Mouse (Mus musculus) left cerebral cortex, postnatal 25 days (tissue): Measurements from ENCODE around the gene 1700017B05Rik. TPM values are rescaled to one million over a fixed set of nuclear protein-coding genes. Genes with fewer than 3 reads are reported as not detected.
"Not testable (repeated sequence)": the region's sequence is repeated elsewhere in the genome, so short reads cannot be mapped to it uniquely, and the experiment has no call there.

ENCODE experiments used
- DNase-seq, 2 experiments: peaks; one replicate each; pipeline ENCODE4 v3.0.0; 2022; ENCODE audit warnings: low spot score in 2 of 2, mixed read lengths in 1 of 2
- intact Hi-C: fragments of 180-260 bp; cut with DNase I; formaldehyde crosslinking; loops from one replicate; pipeline ENCODE4 v1.15.1; 2025
- total RNA-seq, 2 experiments: library from RNA; stranded (reverse); gene quantifications; 2 replicates each; pipeline ENCODE4 v1.2.3; 2021

The 1700017B05Rik gene
- total RNA-seq, 2 experiments from 2014 or later = 15.8 to 16.2 TPM

GRCm38 (mm10) chr9:57226628-57227122 is 35.7 kb downstream of the 1700017B05Rik start:
- intact Hi-C loops, DNase-seq: not testable (repeated sequence)

DNA sequence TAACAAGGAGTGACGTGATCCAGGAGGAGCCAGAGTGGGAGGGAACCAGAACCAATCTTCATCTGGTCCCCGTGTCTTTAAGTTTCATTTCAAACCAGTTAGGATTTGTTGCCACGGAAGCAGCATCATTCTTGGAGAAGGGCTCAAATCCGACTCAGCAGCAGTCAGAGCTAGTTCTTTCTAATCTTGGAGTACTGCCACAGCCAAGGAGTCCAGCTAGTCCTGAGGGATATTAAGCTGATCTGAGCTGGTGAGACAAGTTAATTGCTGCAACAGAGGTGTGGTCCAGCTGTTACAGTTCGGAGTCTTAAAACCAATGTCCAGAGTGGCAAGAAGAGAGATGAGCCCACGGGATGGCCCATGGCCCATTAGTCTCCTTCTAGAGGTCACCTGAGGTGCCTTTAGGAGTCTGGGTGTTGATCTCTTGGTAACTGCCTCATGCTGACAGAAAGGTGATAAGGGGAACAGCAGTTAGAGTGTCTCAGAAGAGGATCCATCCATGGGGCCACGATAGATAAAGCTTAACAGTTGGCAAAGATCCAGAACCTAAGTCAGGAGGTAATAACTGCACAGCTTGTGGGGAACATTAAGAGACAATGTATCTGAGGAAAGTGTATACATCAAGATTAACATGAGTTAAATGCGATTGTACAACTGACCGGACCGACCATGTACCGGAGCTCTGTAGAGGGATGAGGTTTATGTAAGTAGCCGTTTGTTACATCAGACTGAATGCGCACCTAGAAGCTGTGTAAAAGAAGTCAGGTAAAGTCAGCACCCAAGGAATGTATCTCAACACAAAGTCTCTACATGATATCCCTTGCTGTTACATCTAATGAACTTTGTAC is 36.4 kb downstream of the 1700017B05Rik start:
- DNase-seq = no peak
- intact Hi-C loops = no loop called here

GRCm38 (mm10) chr9:57223341-57223740 is 39.1 kb downstream of the 1700017B05Rik start:
- DNase-seq = no peak
- intact Hi-C loops = loop anchor here (5.0 kb wide), 1 partner anchor 326 kb away; no protein-coding TSS in a partner anchor

GRCm38 (mm10) chr9:57220356-57220755 is 42.1 kb downstream of the 1700017B05Rik start:
- DNase-seq = peak; percentile 37 to 45
- intact Hi-C loops = loop anchor here (5.0 kb wide), 1 partner anchor 323 kb away; no protein-coding TSS in a partner anchor

- intact Hi-C loops = loop anchor here (2.0 to 10.0 kb wide), 2 partner anchors 57 to 165 kb away; no protein-coding TSS in a partner anchor
- no peak for DNase-seq
These were observed 42.9 kb downstream of the 1700017B05Rik start for GRCm38 (mm10) chr9:57219511-57219910.

- intact Hi-C loops = loop anchor here (2.0 to 10.0 kb wide), 2 partner anchors 56 to 164 kb away; no protein-coding TSS in a partner anchor
- no peak for DNase-seq
These were observed 43.6 kb downstream of the 1700017B05Rik start for GRCm38 (mm10) chr9:57218776-57219175.

DNA sequence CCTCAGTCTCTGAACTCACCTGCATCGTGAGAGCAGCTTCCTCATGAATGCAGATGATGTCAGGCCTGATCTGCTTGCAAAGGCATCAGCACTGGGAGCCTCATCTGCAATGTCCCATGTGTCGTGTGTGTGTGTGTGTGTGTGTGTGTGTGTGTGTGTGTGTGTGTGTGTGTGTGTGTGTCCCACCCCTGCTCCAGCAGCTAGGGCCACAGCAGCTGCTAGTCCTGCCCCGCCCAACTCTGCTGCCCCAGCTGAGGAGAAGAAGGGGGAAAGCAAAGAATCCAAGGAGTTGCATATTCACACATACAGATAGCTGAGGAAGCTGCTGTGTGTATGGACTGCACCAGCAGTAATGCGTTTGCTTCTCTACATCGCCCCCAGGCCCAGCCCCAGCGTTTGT is 45.2 kb downstream of the 1700017B05Rik start:
- intact Hi-C loops = loop anchor here (10.0 kb wide), 1 partner anchor 162 kb away; no protein-coding TSS in a partner anchor
- DNase-seq = no peak

DNA sequence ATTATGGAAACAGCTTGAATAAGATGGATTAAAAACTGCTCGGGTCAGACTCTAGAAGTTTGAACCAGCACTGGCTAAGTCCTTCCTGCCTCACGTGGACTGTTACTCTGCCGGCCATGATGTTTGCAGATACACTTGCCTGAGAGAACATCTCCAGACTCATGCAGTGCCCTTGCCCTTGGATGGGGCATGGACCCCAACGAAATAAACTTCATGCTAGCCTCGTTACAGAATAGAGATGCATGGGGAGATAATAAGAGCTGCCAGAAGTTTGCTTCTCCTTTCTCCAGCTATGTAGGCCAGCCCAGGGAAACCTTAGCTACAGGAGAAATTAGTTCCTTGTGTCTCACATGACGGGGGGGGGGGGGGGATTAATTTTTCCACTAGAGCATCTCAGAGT is 47.9 kb downstream of the 1700017B05Rik start:
- DNase-seq = no peak
- intact Hi-C loops = loop anchor here (10.0 kb wide), 1 partner anchor 160 kb away; no protein-coding TSS in a partner anchor

- intact Hi-C loops = loop anchor here (10.0 kb wide), 1 partner anchor 158 kb away; no protein-coding TSS in a partner anchor
- no peak for DNase-seq
These were observed 49.8 kb downstream of the 1700017B05Rik start for GRCm38 (mm10) chr9:57212448-57213222.

GRCm38 (mm10) chr9:57209316-57209715 is 53.1 kb downstream of the 1700017B05Rik start:
- peak; percentile 38 to 43 for DNase-seq
- intact Hi-C loops = loop anchor here (1.0 kb wide), 1 partner anchor 224 kb away; no protein-coding TSS in a partner anchor

DNA sequence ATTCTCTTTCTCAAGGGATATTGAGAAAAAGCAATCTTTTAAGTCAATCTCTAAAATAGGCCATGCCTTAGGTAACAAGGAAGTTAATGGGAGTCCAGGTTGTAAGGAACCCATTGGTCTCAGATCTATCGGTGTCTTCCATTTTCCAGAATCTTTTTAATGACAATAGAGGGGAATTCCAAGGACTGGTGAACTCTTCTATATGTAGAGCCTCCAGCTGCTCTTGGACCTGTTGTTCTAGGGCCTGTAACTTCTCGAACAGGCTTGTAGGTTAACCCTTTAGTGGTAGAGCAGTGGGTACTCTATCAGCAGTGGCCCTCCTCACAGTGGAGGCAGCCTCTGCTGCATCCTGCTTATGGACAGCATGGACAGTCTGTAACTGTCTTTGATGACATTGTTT is 55.5 kb downstream of the 1700017B05Rik start:
- intact Hi-C loops = no loop called here
- DNase-seq = no peak

GRCm38 (mm10) chr9:57203571-57203970 is 58.8 kb downstream of the 1700017B05Rik start:
- peak in 1 of 2 experiments; percentile 8 for DNase-seq
- intact Hi-C loops = not testable (repeated sequence)

Other genes with a start within 250 kb of the 1700017B05Rik start
- gene Sin3a, start 190.6 kb downstream of the 1700017B05Rik start, total RNA-seq = 10 to 100 TPM; 35.2 to 44.6 TPM
- gene Man2c1, start 131.9 kb downstream of the 1700017B05Rik start, total RNA-seq = 100 to 1,000 TPM; 107 to 142 TPM
- 10 to 100 TPM in 1 of 2 experiments, 1 to 10 TPM in 1; 8.8 to 10.6 TPM for gene Neil1, start 114.3 kb downstream of the 1700017B05Rik start, total RNA-seq
- gene Commd4, start 104.3 kb downstream of the 1700017B05Rik start, total RNA-seq = 10 to 100 TPM; 85.5 to 86.4 TPM
- not detected for gene Trcg1, start 26.1 kb downstream of the 1700017B05Rik start, total RNA-seq
- 10 to 100 TPM; 15.5 to 16.5 TPM for gene Ppcdc, start 177.5 kb upstream of the 1700017B05Rik start, total RNA-seq
- 100 to 1,000 TPM; 403 to 415 TPM for gene Scamp5, start 205.4 kb upstream of the 1700017B05Rik start, total RNA-seq
- gene Rpp25, start 241.4 kb upstream of the 1700017B05Rik start, total RNA-seq = 10 to 100 TPM; 15.6 to 16.1 TPM